Mouse (Mus musculus) adrenal gland, postnatal 10 days (tissue): ENCODE data around the gene Olfr432. TPM values are rescaled to one million over a fixed set of nuclear protein-coding genes. Genes with fewer than 3 reads are reported as not detected.

Source experiments
- total RNA-seq, 2 experiments: library from RNA; stranded (reverse); gene quantifications; 2 replicates each; pipeline ENCODE4 v1.2.3; 2021

The Olfr432 gene
- total RNA-seq, 2 experiments from 2014 or later, result not detected

Other genes with a start within 250 kb of the Olfr432 start
- gene Ifi211, start 136.2 kb upstream of the Olfr432 start, total RNA-seq, result 1 to 10 TPM in 1 of 2 experiments, under 1 TPM in 1; 0.55 to 1.7 TPM
- gene Mndal, start 106.7 kb upstream of the Olfr432 start, total RNA-seq, result 10 to 100 TPM; 13.9 to 15.0 TPM
- 10 to 100 TPM in 1 of 2 experiments, 1 to 10 TPM in 1; 8.6 to 12.1 TPM for gene Ifi203, start 106.5 kb upstream of the Olfr432 start, total RNA-seq
- gene Ifi202b, start 66.5 kb upstream of the Olfr432 start, total RNA-seq, result not detected
- 1 to 10 TPM; 1.3 to 3.9 TPM for gene Ifi205, start 17.4 kb upstream of the Olfr432 start, total RNA-seq
- not detected for gene Olfr433, start 8.5 kb upstream of the Olfr432 start, total RNA-seq
- gene Olfr430, start 17.4 kb downstream of the Olfr432 start, total RNA-seq, result not detected
- not detected for gene Olfr429, start 35.1 kb downstream of the Olfr432 start, total RNA-seq
- gene Olfr427, start 47.7 kb downstream of the Olfr432 start, total RNA-seq, result not detected
- not detected for gene Olfr231, start 72.0 kb downstream of the Olfr432 start, total RNA-seq
- not detected for gene Olfr424, start 82.3 kb downstream of the Olfr432 start, total RNA-seq
- not detected for gene Olfr420, start 106.4 kb downstream of the Olfr432 start, total RNA-seq
- 1 to 10 TPM; 2.6 to 5.1 TPM for gene Spta1, start 123.6 kb downstream of the Olfr432 start, total RNA-seq
- not detected for gene Olfr419, start 202.9 kb downstream of the Olfr432 start, total RNA-seq